Mouse (Mus musculus): ENCODE data around the gene Sppl2b.
A peak's percentile ranks its signal among the peaks of the same experiment; 100 is the strongest.
"Not testable (repeated sequence)": the region's sequence is repeated elsewhere in the genome, so short reads cannot be mapped to it uniquely, and the experiment has no call there.

The Sppl2b gene

GRCm38 (mm10) chr10:80854913-80855748, at the start of gene Sppl2b, which contains the start of gene Lsm7:
Gene Sppl2b (plus strand): TSS chr10:80855275.
Gene Lsm7 (minus strand): TSS chr10:80855209.
- DNase-seq: peak; percentile 98

GRCm38 (mm10) chr10:80805322-80805721, 49.8 kb upstream of the Sppl2b start:
- no peak for DNase-seq

GRCm38 (mm10) chr10:80805925-80806324, 49.1 kb upstream of the Sppl2b start:
- DNase-seq: peak; percentile 83

- no peak for DNase-seq
Measured at GRCm38 (mm10) chr10:80806341-80807056, 48.6 kb upstream of the Sppl2b start.

- peak; percentile 75 for DNase-seq
Measured at GRCm38 (mm10) chr10:80807057-80807627, 47.9 kb upstream of the Sppl2b start.

GRCm38 (mm10) chr10:80808099-80808984, 46.7 kb upstream of the Sppl2b start:
- no peak for DNase-seq

GRCm38 (mm10) chr10:80808985-80809632, 46.0 kb upstream of the Sppl2b start:
- no peak for DNase-seq

- no peak for DNase-seq
Measured at GRCm38 (mm10) chr10:80810084-80810483, 45.0 kb upstream of the Sppl2b start.

- no peak for DNase-seq
Measured at GRCm38 (mm10) chr10:80812391-80813041, 42.6 kb upstream of the Sppl2b start.

GRCm38 (mm10) chr10:80813366-80813765, 41.7 kb upstream of the Sppl2b start, which contains the start of gene Jsrp1:
Gene Jsrp1 (minus strand): TSS chr10:80813498.
- DNase-seq: no peak

- DNase-seq: no peak
Measured at GRCm38 (mm10) chr10:80814800-80815199, 40.3 kb upstream of the Sppl2b start.

GRCm38 (mm10) chr10:80816303-80816702, 38.8 kb upstream of the Sppl2b start:
- not testable (repeated sequence) for DNase-seq

- DNase-seq: no peak
Measured at GRCm38 (mm10) chr10:80817164-80817563, 37.9 kb upstream of the Sppl2b start.

- not testable (repeated sequence) for DNase-seq
Measured at GRCm38 (mm10) chr10:80817955-80818354, 37.1 kb upstream of the Sppl2b start.

- DNase-seq: no peak
Measured at GRCm38 (mm10) chr10:80818599-80819281, 36.3 kb upstream of the Sppl2b start.

- no peak for DNase-seq
Measured at GRCm38 (mm10) chr10:80819406-80819805, 35.7 kb upstream of the Sppl2b start.

GRCm38 (mm10) chr10:80821991-80822390, 33.1 kb upstream of the Sppl2b start:
- peak; percentile 62 for DNase-seq

- DNase-seq: no peak
Measured at GRCm38 (mm10) chr10:80822528-80822927, 32.5 kb upstream of the Sppl2b start.

GRCm38 (mm10) chr10:80823316-80823715, 31.8 kb upstream of the Sppl2b start:
- no peak for DNase-seq

- no peak for DNase-seq
Measured at GRCm38 (mm10) chr10:80823847-80824643, 31.0 kb upstream of the Sppl2b start.
